Mouse (Mus musculus) layer of hippocampus, adult 2 months (tissue): Measurements from ENCODE around the gene E130309D02Rik. TPM values are rescaled to one million over a fixed set of nuclear protein-coding genes. Genes with fewer than 3 reads are reported as not detected.
A peak's percentile ranks its signal among the peaks of the same experiment; 100 is the strongest.

Experiments used
- DNase-seq, 2 experiments: peaks; one replicate each; pipeline ENCODE4 v3.0.0; 2022; ENCODE audit warnings: low spot score in 2 of 2
- H3K27ac ChIP-seq: fragments of 200-600 bp; 2 replicates; pipeline ENCODE4 v1.8.1; 2022
- H3K4me3 ChIP-seq: fragments of 200-600 bp; 2 replicates; pipeline ENCODE4 v1.8.1; 2022; ENCODE audit warnings: mild to moderate bottlenecking
- CTCF ChIP-seq: fragments of 200-600 bp; conservative IDR thresholded peaks from 2 replicates; pipeline ENCODE4 v1.8.1; 2022; ENCODE audit warnings: antibody characterized with exemption, mild to moderate bottlenecking, moderate library complexity
- long read RNA-seq, 2 experiments: library from polyadenylated mRNA; stranded (forward); transcript quantifications; one replicate each; pipeline ENCODE4 v2.0.0; 2021; ENCODE audit warnings: borderline mapping rate in 2 of 2
- total RNA-seq, 2 experiments: library from RNA; stranded (reverse); gene quantifications; 2 replicates each; pipeline ENCODE4 v1.2.3; 2021

E130309D02Rik gene
- 10 to 100 TPM; 24.8 to 25.0 TPM for total RNA-seq
- long read RNA-seq, experiment 1, transcript E130309D02Rik-201 (6 exons, 2,208 nt) = major isoform, 10 of 30 reads
- long read RNA-seq, experiment 1, partial matches to known transcripts = 5 of 30 reads
- long read RNA-seq, experiment 1, other reads (novel, unspliced or antisense) = 15 of 30 reads
- long read RNA-seq, experiment 2, transcript E130309D02Rik-201 (6 exons, 2,208 nt) = major isoform, 15 of 42 reads
- long read RNA-seq, experiment 2, partial matches to known transcripts = 2 of 42 reads
- long read RNA-seq, experiment 2, other reads (novel, unspliced or antisense) = 25 of 42 reads

DNA sequence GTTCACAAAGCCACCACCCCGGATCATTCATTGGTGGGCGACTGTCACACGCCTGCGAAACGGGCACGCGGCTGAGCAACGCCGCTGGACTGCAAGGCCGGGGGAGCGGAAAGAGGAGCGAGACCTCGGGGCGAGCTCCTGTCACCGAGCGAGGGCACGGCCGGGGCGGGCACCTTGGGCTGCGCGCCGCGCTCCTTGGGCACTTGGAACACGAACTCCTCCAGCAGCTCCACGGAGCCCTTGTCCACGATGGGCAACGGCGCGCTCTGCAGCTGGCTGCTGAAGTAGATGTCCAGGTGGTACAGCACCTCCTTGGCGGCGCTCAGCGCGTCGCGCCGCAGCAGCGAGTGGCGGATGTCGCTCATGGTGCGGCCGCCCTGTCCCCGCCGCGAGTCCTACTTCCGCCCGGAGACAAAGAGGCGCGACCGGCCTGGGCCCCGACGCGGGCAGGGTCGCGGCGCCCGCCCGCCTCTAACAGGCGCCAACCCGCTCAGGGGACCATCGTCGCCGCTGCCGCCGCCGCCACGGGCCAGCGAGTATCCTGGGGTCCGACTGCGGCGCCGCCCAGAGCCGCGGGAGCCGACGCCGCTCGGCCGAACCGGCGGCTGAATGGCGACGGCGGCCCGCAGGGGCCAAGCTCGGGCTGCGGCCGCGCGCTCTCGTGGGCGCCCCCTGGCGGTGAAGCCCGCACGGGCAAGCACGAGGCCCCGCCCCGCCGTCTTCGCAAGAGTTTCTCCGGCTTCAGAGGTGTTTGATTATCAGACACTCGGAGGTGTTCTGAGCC, at the start of gene E130309D02Rik:
TSS of gene E130309D02Rik (minus strand) at position 631 of the 784 bp plus-strand sequence.
- peak; percentile 86 for TF ChIP-seq CTCF
- peak within 1 kb of the TSS; percentile 97 for H3K4me3 ChIP-seq
- peak; percentile 79 to 92 for DNase-seq
- peak within 1 kb of the TSS; percentile 95 for H3K27ac ChIP-seq

DNA sequence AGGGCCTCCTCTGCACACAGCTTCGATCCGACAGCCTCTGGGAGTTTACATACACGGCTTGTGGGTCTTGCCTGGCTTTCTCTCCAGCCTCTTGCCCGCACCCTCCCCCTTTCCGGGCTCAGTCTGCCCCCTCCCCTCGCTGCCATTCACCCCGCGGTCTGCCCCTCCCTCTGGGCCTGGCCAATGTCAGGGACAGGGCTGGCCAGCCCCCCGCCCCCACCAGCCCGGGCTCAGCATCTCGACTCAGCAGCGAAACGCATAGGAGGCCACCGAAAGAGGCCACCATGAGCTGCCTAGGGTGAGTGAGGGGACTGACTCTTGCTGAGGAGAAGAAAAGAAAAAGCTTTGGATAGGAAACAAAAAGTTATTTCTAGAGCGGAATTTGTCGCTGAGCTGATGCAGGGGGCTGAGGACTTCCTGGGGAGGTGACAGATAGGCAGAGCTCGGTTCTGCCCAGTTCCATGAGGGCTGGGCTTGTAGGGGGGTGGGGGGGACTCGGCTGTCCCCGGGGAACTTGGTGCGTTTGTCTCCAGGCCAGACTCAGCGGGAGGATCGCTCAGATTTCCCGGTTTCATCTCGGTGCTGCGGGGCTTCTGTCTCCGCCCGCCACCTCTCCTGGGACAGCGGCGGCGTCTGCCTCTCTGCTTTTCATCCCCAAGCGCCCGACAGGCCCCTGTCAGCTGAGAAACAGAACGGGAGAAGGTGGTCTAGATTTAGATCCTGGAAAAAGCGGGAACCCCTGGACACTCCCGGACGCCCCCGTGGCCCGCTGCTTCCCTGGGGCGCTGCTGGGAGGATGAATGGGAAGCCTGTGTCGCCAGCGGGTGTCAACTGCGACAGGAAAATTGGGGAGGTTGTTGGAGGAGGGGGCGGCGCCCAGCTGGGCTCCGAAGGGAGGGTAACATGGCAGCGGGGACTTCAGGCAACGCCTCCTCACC, 48.8 kb upstream of the E130309D02Rik start:
- no peak for DNase-seq
- no peak overlapping the region for H3K27ac ChIP-seq

DNA sequence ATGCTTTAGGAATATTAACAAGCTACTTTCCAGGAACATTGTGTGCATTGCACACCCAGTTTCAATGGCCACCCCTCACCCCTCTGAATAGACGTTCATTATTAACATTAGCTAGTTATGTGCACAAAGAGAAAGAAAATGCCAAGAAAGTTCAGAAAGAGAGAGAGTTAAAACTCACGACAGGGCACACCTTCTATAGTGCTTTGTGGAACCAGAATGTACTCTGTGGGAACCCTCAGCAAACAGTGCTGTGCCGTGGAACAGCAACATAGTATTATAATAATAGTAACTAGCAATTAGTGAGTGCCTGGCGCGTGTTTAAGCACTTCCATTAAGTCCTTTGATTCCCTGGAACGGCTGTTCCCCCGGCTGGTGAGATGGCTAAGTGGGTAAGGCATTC, 46.3 kb upstream of the E130309D02Rik start:
- H3K27ac ChIP-seq = no peak overlapping the region
- no peak overlapping the region for H3K4me3 ChIP-seq
- no peak for TF ChIP-seq CTCF
- DNase-seq = no peak

More for the DNA sequence above, 48.8 kb upstream of the E130309D02Rik start:
- no peak for TF ChIP-seq CTCF
- peak overlapping the region; percentile 56 for H3K4me3 ChIP-seq

DNA sequence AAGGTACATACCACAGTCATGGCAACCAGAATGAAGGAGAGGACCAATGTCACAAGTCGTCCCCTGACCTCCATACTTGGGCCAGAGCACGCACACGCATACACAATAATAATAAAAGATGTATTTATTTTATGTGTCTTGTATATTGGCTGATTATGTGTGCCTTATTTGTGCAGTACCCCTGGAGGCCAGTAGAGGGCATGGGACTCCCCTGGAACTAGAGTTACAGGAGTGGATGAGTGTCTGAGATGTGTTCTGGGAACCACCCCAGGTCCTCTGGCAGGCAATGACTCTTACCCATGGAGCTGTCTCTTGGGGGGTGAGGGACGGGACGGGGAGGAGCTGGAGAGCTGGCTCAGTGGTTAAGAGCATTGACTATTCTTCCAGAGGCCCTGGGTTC, 44.8 kb upstream of the E130309D02Rik start:
- Histone ChIP-seq H3K4me3 (no peak overlapping the region), H3K27ac (no peak overlapping the region)
- DNase-seq = no peak
- TF ChIP-seq CTCF = peak; percentile 59

DNA sequence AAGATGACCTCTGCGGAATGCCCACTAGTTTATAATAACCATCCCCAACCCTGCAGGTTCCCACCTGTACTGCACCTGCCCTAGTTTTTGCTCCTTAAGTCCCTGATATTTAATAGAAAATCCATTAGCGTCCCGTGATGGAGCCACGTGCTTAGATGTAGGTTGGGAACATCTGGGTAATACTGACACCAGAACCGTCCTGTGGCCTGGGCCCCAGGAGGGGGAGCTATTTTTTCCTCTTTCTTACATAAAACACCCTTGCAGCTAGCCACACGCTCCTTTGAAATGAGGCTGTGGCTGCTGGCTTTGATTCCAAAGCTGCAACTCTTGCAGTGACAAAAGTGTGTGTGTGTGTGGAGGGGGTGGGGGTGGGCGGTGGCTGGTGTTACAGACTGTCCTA, 44.1 kb upstream of the E130309D02Rik start:
- no peak for DNase-seq
- Histone ChIP-seq H3K27ac (no peak overlapping the region), H3K4me3 (no peak overlapping the region)
- peak; percentile 48 for TF ChIP-seq CTCF

DNA sequence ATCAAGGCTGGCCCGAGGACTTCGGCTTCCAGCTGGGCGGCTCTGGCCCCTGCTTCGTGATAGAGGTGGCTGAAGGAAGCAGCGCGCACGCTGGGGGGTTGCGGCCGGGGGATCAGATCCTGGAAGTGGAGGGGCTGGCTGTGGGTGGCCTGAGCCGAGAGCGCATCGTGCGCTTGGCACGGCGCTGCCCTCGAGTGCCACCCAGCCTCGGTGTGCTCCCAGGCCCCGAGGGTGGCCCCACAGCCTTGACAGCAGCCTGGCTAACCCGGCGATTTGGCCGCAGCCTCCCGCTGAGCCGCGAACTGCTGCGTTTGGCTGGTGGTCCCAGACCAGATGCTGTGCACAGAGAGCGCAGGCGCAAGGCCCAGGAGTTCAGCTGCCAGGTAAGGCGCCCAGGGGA, 42.4 kb upstream of the E130309D02Rik start:
- TF ChIP-seq CTCF = no peak
- Histone ChIP-seq H3K4me3 (no peak overlapping the region), H3K27ac (no peak overlapping the region)
- no peak for DNase-seq

DNA sequence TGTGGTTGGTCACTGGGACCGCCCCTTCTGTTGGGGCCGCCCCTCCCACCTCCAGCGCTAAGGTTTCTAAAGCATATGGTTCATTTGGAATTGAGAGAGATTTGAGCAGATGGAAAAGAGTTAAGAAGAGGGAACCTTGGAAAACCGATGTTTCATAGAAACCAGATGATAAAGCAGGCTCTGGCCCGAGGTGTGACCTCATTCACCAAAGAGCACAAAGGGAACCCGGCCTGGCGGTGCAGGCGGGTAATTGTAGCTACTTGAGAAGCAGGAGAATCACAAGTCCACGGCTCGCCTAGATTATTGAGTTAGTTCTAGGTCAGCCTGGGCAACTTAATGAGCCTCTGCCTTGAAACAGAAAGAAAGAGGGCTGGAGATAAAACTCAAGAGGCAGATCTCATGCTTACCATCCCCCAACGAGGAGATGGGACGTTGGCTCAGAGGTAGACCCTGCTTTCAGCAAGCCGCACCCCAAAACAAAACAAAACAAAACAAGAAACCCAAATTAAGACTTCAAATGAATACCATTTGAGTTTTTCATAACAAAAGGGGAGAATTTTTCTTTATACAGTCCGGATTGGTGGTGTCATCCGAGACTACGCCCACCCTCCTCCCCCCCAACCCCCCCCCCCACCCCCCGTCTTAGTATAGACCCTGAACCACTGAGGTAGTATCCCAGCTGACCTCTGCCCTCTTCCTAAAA, 41.7 kb upstream of the E130309D02Rik start, which contains the start of gene Grid2ip:
TSS of gene Grid2ip (plus strand) at position 653 of the 703 bp plus-strand sequence.
- no peak within 1 kb of the TSS for H3K27ac ChIP-seq
- DNase-seq = no peak
- no peak within 1 kb of the TSS for H3K4me3 ChIP-seq
- 0 out of 2 replicates have a peak, but pooled peaks have one; percentile 4 for TF ChIP-seq CTCF

DNA sequence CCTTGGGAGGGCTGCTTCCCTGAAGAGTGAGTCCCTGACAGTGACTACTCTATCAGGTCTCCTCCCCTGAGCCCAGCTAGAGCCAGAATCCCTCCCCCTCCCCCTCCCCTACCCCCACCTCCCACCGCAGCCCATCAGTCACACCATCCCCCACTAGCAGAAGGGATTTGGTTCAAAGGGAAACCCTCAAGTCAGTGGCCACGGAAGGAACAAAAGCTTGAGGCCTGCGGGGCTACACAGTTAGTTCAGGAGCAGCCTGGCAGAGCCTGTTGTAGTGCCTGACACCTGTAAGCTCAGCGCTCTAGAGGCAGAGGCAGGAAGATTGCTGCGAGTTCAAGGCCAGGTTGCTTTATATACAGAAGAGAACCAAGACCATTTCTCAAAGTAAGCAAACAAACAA, 40.9 kb upstream of the E130309D02Rik start:
- TF ChIP-seq CTCF = no peak
- H3K27ac ChIP-seq = no peak overlapping the region
- DNase-seq = no peak
- no peak overlapping the region for H3K4me3 ChIP-seq

DNA sequence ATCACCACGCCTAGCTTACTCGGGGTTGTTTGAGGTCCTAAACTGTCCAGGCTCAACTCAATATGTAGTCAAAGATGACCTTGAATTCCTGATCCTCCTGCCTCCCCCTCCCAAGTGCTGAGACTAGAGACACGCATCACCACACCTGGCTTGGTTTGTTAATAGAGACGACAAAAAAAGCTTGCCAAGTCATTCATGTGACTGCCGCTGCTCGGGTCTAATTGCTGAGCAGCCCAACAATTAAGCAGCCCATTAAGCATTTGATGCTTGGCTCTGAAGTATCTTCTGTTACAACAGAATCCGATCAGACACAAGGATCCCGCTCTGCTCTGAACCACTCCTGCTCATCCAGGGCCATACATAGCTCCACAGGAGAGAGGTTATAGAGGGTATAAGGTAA, 31.2 kb upstream of the E130309D02Rik start:
- Histone ChIP-seq H3K27ac (no peak overlapping the region), H3K4me3 (no peak overlapping the region)
- DNase-seq = no peak
- no peak for TF ChIP-seq CTCF

DNA sequence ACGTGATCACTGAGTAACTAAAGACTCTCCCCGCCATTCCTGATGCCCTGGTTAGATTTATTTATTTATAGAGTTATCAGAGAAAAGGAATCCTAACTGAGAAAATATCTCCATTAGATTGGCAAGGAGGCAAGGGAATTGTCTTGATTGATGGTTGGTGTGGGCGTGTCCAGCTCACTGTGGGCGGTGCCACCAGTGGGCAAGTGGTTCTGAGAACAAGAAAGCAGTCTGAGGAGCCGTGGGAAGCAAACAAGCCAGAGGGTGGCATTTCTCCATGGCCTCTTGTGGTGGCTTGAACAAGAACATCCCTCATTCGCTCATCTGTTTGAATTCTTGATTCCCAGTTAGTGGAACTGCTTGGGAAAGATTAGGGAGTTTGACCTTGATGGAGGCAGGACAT, 24.4 kb upstream of the E130309D02Rik start:
- H3K4me3 ChIP-seq = no peak overlapping the region
- no peak for DNase-seq
- TF ChIP-seq CTCF = no peak
- H3K27ac ChIP-seq = no peak overlapping the region

DNA sequence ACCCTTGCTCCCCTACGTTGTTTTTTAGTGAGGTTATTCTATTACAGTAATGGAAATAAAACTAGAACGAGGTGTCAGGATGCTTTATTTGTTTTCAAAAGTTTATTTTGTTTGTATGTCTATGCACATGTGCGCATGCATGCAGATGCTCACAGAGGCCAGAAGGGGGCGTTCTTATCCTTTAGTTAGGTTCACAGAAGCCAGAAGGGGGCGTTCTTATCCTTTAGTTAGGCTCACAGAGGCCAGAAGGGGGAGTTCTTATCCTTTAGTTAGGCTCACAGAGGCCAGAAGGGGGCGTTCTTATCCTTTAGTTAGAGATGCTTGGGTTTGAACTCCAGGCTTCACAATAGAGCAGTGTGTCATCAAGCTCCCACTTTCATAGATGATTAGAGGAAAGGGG, 21.4 kb upstream of the E130309D02Rik start:
- Histone ChIP-seq H3K27ac (no peak overlapping the region), H3K4me3 (no peak overlapping the region)
- DNase-seq = no peak
- TF ChIP-seq CTCF = peak; percentile 54

DNA sequence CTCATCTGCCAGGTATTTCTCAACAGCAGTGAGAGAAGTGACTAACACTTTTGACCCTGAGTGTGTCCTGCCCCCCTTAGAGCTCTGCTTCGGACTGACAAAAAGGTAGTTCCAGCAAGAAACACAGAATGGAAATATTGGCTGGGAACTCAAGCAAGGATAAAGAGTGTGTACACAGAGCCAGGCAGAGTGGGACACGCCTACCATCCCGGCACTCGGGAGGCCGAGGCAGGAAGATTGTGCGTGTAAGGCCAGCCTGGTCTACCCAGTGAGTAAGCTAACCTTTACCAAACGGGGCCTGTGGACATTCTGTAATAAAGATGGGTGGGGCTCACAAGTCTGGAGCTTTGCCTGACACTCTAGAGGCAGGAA, 19.9 kb upstream of the E130309D02Rik start:
- TF ChIP-seq CTCF = no peak
- no peak overlapping the region for H3K27ac ChIP-seq
- no peak overlapping the region for H3K4me3 ChIP-seq
- no peak for DNase-seq
